Mouse (Mus musculus) neural tube, embryonic 11.5 days (tissue): Measurements from ENCODE around the gene Gli1. TPM values are rescaled to one million over a fixed set of nuclear protein-coding genes. Genes with fewer than 3 reads are reported as not detected.

Experiments used
- ATAC-seq: fragments of 200-750 bp; cut with Nextera tagmentation; 2 replicates; pipeline ENCODE4 v1.8.0; 2017; ENCODE audit warnings: moderate number of reproducible peaks, mild to moderate bottlenecking, moderate TSS enrichment, moderate library complexity; ENCODE audit not compliant: insufficient read depth, low FRiP score, low TSS enrichment
- DNase-seq: peaks from one replicate; pipeline ENCODE4 v3.0.0-alpha.2; 2015; ENCODE audit warnings: low spot score
- H3K27ac ChIP-seq: fragments of 300-500 bp; sonication (generic); 2 replicates; pipeline ENCODE4 v1.5.1; 2014; ENCODE audit warnings: low read depth, mild to moderate bottlenecking, low read length
- H3K27me3 ChIP-seq: fragments of 300-500 bp; sonication (generic); 2 replicates; pipeline ENCODE4 v1.6.1; 2014; ENCODE audit warnings: mild to moderate bottlenecking, low read length, mixed read lengths; ENCODE audit not compliant: control insufficient read depth, insufficient read depth
- H3K36me3 ChIP-seq: fragments of 300-500 bp; sonication (generic); 2 replicates; pipeline ENCODE4 v1.6.1; 2014; ENCODE audit warnings: mild to moderate bottlenecking, low read length, moderate library complexity, mixed read lengths; ENCODE audit not compliant: control insufficient read depth, insufficient read depth
- H3K4me1 ChIP-seq: fragments of 300-500 bp; sonication (generic); 2 replicates; pipeline ENCODE4 v1.6.1; 2014; ENCODE audit warnings: low read length, mixed read lengths; ENCODE audit not compliant: control insufficient read depth, insufficient read depth
- H3K4me2 ChIP-seq: fragments of 300-500 bp; sonication (generic); 2 replicates; pipeline ENCODE4 v1.6.1; 2014; ENCODE audit warnings: low read depth, mild to moderate bottlenecking, moderate library complexity
- H3K4me3 ChIP-seq: fragments of 300-500 bp; sonication (generic); 2 replicates; pipeline ENCODE4 v1.5.1; 2014; ENCODE audit warnings: low read depth, low read length
- H3K9ac ChIP-seq: fragments of 300-500 bp; sonication (generic); 2 replicates; pipeline ENCODE4 v1.6.1; 2014; ENCODE audit warnings: mild to moderate bottlenecking, low read length
- H3K9me3 ChIP-seq: fragments of 300-500 bp; sonication (generic); 2 replicates; pipeline ENCODE4 v1.6.1; 2016; ENCODE audit warnings: low read length; ENCODE audit not compliant: control insufficient read depth
- WGBS: fragments of 180-500 bp; shearing (Covaris S2); extraction: QIAGEN DNeasy Blood & Tissue Kit; methylation state at CpG from one replicate; pipeline ENCODE4 v1.1.7; 2014; 5-methylcytosine and 5-hydroxymethylcytosine counted together
- polyA plus RNA-seq: library from polyadenylated mRNA; unstranded; fragments of >200 nt; fragmentation: Nextera tagmentation; extraction: Ambion mirVana; gene quantifications from 2 replicates; pipeline ENCODE4 v1.2.1, GENCODE M21; 2014

Gli1 gene
- polyA plus RNA-seq, 1 experiment from 2014 or later: 3.8 TPM

DNA sequence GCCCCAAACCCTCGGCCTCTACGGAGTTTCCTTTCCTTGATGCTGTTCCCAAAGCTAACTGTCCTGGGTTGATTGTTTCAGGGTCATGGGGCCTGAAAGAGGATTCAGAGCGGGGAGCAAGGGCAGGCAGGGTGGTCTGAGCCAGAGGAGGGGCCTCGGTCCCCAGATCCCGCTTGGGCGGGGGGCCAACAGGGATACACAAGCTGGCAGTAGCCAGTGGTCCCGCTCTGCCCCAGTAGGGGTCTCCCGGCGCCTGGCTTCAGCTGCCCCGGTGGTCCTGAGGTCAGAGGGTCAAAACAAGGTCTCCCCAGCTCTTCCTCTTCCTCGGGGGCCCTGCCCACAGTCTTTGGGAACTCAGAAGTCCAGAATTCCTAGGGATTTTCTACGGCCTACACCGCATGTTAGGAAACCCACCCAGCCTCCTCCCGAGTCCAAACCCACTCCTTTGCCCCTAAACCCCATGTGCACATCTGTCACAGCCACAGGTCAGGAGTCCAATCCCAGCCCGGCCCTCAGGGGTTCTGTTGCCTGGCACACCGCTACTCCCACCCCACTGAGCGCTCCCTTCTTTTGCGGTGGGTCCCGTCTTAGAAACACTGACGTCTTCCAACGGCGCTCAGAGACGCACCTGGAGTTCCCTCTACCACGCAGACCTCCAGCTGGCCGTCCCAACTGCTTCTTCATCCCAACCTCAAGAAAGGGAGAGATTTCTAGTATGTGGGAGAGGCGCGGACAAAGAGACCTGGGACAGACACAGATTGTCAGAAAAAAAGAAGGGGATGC is 1.0 kb downstream of the Gli1 start:
- H3K4me3 ChIP-seq: peak overlapping the region; percentile 39
- WGBS: under 1% methylated on average over 27 of the region's 27 CpGs
- peak; percentile 61 for DNase-seq
- peaks cover 19% of the 10 kb centered on the region for H3K27me3 ChIP-seq
- H3K9ac ChIP-seq: peak overlapping the region; percentile 9; the same call in 1 of the 2 replicates
- 0 out of 2 replicates have a peak overlapping the region, but pooled peaks have one; percentile 44 for H3K27ac ChIP-seq
- peaks cover 21% of the 10 kb centered on the region for H3K4me1 ChIP-seq
- ATAC-seq: no peak
- 0 out of 2 replicates have a peak, but pooled peaks cover 3% of the 10 kb centered on the region for H3K9me3 ChIP-seq
- peak overlapping the region; percentile 75 for H3K4me2 ChIP-seq
- no peaks in the 10 kb centered on the region for H3K36me3 ChIP-seq

DNA sequence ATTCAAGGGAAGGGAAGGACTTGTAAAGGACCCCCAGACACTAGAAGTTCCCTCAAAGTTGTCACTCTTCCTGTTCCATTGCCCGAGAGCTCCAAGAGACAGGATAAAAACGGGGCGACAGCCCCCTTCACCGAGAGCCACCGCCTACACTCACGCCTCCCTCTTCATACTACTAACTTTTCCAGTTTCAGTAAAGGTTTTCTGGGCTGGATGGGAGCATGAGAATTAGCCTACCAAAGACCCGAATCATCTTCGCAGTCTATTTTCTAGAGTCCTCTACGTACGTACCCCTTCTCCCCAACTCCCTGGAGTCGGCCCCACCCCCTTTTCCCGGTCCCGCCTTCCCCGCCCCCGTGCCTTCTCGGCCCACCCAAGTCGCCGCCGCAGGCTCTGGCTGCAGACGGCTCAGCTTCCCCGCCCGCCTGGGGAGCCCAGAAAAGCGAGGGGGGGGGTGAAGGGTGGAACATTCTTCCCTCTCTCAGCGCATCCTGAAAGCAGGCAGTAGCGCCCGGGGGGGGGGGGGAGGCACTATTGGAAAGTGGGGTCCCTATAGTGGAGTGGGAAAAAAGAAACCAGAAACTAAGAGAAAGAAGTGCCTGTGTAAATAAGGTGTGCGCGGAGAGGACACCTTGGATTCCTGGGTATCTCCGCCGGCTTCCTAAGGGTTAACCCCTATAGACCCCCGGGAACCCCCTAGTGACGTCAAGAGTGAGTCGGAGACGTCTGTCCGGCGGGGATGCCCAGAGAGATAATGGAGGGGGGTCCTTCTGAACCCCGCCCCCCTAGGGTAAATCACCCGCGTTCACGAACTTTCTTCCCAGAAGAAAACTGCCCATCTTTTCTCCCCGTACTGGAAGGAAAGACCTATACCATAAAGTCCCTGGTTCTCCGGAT is 1.8 kb downstream of the Gli1 start:
- Histone ChIP-seq H3K9me3 (0 out of 2 replicates have a peak, but pooled peaks cover 2% of the 10 kb centered on the region), H3K27ac (peak overlapping the region; percentile 58), H3K27me3 (peaks cover 19% of the 10 kb centered on the region), H3K4me3 (peak overlapping the region; percentile 39), H3K4me1 (peaks cover 21% of the 10 kb centered on the region), H3K9ac (peak overlapping the region; percentile 12; the same call in 1 of the 2 replicates), H3K4me2 (peak overlapping the region; percentile 75), H3K36me3 (no peaks in the 10 kb centered on the region)
- under 1% methylated on average over 39 of the region's 42 CpGs for WGBS
- DNase-seq (peak; percentile 81), ATAC-seq (peak; percentile 53; the same call in 1 of the 2 replicates)

DNA sequence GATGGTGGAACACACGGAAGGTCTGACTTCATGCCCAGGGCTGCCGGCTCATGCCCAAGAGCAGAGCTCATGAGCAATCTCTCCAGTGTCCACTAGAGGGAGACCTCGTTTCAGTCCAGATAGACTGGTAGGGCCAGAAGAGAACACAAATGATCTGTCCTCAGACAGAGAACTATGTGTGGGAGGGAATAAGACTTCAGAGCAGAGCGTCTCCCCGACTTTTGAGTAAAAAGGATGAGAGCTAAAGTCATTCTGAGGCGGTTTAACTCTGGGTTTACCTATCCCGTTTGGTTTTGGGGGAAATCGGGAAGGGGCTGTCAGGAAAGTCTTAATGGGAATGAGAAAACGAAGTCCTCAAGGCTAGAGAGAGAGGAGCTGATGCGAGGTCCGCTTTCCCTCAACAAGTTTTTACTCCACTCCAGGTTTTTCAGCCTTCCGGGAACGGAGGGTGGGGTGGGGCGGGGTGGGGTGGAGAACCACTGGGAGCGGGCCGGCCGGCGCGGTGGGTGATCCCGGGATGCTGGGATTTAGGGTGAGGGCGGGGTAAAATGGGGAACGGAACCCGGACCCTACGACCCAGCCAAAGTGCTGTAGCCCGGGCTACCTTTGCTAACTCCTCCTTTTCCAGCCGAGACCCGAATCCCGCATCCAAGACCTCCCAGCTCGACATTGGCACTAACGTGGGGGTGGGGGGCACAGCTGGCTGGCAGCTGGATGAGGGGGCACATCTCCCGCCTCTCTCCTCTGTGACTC is 2.7 kb downstream of the Gli1 start:
- H3K9ac ChIP-seq: peak overlapping the region; percentile 12; the same call in 1 of the 2 replicates
- peaks cover 21% of the 10 kb centered on the region for H3K4me1 ChIP-seq
- no peaks in the 10 kb centered on the region; the same call in 1 of the 2 replicates for H3K36me3 ChIP-seq
- under 1% methylated on average over 26 of the region's 31 CpGs for WGBS
- H3K27ac ChIP-seq: peak overlapping the region; percentile 58
- DNase-seq: peak; percentile 84
- peak; percentile 69 for ATAC-seq
- H3K4me2 ChIP-seq: peak overlapping the region; percentile 75
- no peaks in the 10 kb centered on the region for H3K9me3 ChIP-seq
- H3K4me3 ChIP-seq: peak overlapping the region; percentile 39
- H3K27me3 ChIP-seq: peaks cover 19% of the 10 kb centered on the region

DNA sequence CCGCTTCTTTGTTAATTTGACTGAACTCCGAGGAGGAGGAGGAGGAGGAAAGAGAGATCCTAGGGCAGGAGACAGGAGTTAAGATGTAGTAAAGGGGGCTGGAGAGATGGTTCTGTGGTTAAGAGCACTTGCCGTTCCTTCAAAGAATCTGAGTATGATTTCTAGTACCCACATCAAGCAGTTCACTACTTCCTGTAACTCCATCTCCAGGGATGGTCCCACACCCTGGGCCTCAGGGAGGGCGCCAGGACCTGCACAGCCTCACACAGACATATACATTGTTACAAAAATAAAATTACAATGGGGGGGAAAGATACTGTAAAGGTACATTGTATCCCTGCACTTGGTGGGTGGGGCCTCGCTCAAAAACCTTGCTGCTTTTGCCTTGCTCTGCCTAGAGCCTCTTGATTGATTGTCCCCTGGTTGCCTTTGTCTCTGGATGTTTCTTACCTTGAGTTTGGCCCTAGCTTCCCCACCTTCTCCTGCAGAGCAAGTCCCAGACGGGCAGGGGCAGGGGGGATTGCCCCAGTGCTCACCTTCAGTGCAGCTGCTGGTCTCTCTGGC is 4.2 kb downstream of the Gli1 start:
- H3K9ac ChIP-seq: no peak overlapping the region
- DNase-seq: no peak
- WGBS: 88% methylated on average over 6 of the region's 6 CpGs

DNA sequence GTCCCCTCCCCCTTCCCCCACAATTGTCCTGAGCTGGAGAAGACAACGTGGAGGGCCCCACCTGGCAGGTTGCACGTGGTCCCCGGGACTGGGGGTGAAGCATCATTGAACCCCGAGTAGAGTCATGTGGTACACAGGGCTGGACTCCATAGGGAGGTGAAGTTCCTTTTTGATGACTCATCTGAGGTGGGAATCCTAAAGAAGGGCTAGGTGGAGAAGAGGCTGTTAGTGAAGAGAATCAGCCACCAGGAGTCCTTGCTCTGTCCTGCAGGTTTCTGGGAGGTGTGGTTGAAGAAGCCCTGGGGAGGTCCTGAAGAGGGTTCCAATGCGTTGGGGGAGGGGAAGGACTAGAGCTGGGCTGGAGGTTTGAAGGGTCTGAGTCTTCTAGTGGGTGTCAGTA is 4.8 kb downstream of the Gli1 start:
- Histone ChIP-seq H3K27ac (no peak overlapping the region), H3K4me2 (no peak overlapping the region), H3K4me1 (peaks cover 21% of the 10 kb centered on the region), H3K36me3 (peaks cover 6% of the 10 kb centered on the region), H3K9ac (no peak overlapping the region), H3K4me3 (no peak overlapping the region), H3K27me3 (peaks cover 19% of the 10 kb centered on the region), H3K9me3 (no peaks in the 10 kb centered on the region)
- ATAC-seq (no peak), DNase-seq (no peak)
- WGBS: 77% methylated on average over 5 of the region's 5 CpGs

More for the DNA sequence above, 4.2 kb downstream of the Gli1 start:
- ATAC-seq: no peak
- H3K9me3 ChIP-seq: no peaks in the 10 kb centered on the region
- peaks cover 2% of the 10 kb centered on the region; the same call in 1 of the 2 replicates for H3K36me3 ChIP-seq
- peaks cover 21% of the 10 kb centered on the region for H3K4me1 ChIP-seq
- peaks cover 19% of the 10 kb centered on the region for H3K27me3 ChIP-seq
- H3K27ac ChIP-seq: no peak overlapping the region
- no peak overlapping the region for H3K4me3 ChIP-seq
- no peak overlapping the region for H3K4me2 ChIP-seq

DNA sequence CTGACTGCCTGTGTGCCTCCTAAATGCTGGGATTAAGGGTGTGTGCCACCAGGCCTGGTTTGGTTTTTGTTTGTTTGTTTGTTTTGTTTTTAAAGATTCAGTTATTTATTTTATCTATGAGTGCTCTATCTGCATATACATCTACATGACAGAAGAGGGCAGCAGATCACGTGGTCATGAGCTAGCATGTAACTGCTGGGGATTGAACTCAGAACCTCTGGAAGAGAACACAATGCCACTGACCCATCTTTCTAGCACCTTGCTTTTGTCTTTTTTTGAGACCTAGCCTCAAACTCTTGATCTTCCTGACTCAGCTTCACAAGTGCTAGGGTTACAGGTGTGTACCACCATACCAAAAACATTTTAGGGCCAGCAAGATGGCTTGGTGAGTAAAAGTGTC is 6.5 kb downstream of the Gli1 start:
- Histone ChIP-seq H3K4me3 (no peak overlapping the region), H3K36me3 (peaks cover 6% of the 10 kb centered on the region), H3K9ac (no peak overlapping the region), H3K27me3 (peaks cover 5% of the 10 kb centered on the region), H3K9me3 (no peaks in the 10 kb centered on the region), H3K4me1 (peaks cover 8% of the 10 kb centered on the region; the same call in 1 of the 2 replicates), H3K4me2 (no peak overlapping the region), H3K27ac (no peak overlapping the region)
- no peak for DNase-seq
- ATAC-seq: no peak
- WGBS: 73% methylated on average over 1 of the region's 1 CpGs

DNA sequence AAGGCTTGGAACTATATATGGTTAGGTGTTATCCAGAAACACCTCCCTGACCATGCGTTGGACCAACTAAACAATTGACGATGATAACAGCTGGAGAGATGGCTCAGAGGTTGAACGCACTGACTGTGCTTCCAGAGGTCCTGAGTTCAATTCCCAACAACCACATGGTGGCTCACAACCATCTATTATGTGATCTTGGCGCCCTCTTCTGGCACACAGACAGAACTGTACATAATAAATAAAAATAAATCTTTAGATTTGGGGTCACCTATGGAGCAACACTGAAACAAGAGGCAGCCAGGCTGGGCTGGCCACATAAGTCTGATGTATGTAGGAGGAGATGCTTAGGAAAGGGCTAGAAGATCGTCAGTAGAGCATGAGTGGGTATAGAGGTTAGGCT is 8.6 kb downstream of the Gli1 start:
- Histone ChIP-seq H3K4me1 (no peaks in the 10 kb centered on the region), H3K4me2 (no peak overlapping the region), H3K27me3 (peaks cover 3% of the 10 kb centered on the region; the same call in 1 of the 2 replicates), H3K9ac (no peak overlapping the region), H3K36me3 (peaks cover 6% of the 10 kb centered on the region), H3K9me3 (no peaks in the 10 kb centered on the region), H3K27ac (no peak overlapping the region), H3K4me3 (no peak overlapping the region)
- ATAC-seq (no peak), DNase-seq (no peak)
- WGBS: 72% methylated on average over 5 of the region's 5 CpGs
